Mouse (Mus musculus) heart, adult 2 months (tissue): ENCODE results near the gene Abcc8. TPM values are rescaled to one million over a fixed set of nuclear protein-coding genes. Genes with fewer than 3 reads are reported as not detected.
A peak's percentile ranks its signal among the peaks of the same experiment; 100 is the strongest.
"Not testable (repeated sequence)": the region's sequence is repeated elsewhere in the genome, so short reads cannot be mapped to it uniquely, and the experiment has no call there.

Experiments
- DNase-seq, 2 experiments: peaks; one replicate each; pipeline ENCODE4 v3.0.0; 2021
- H3K27ac ChIP-seq: fragments of 200-600 bp; 2 replicates; pipeline ENCODE4 v1.8.1; 2022
- H3K27me3 ChIP-seq: fragments of 200-500 bp; 2 replicates; pipeline ENCODE4 v1.6.1; 2012; ENCODE audit warnings: mild to moderate bottlenecking, low read length, inconsistent platforms, mixed read lengths; ENCODE audit not compliant: control insufficient read depth, insufficient read depth
- H3K36me3 ChIP-seq: fragments of 200-500 bp; 2 replicates; pipeline ENCODE4 v1.6.1; 2012; ENCODE audit warnings: low read length, inconsistent platforms; ENCODE audit not compliant: control insufficient read depth, insufficient read depth
- H3K4me1 ChIP-seq: fragments of 200-500 bp; 2 replicates; pipeline ENCODE4 v1.6.1; 2011; ENCODE audit warnings: low read length; ENCODE audit not compliant: control insufficient read depth, insufficient read depth
- H3K4me3 ChIP-seq: fragments of 200-600 bp; 2 replicates; pipeline ENCODE4 v1.8.1; 2022
- H3K79me2 ChIP-seq: fragments of 200-500 bp; replicated peaks from 2 replicates; pipeline ENCODE4 v1.6.1; 2012; ENCODE audit warnings: mild to moderate bottlenecking, inconsistent platforms, low read length, moderate library complexity, mixed read lengths; ENCODE audit not compliant: control insufficient read depth, insufficient read depth
- H3K9ac ChIP-seq: fragments of 200-500 bp; 2 replicates; pipeline ENCODE4 v1.6.1; 2012; ENCODE audit warnings: low read depth, mild to moderate bottlenecking, control low read depth, inconsistent platforms, low read length, mixed read lengths
- CTCF ChIP-seq: fragments of 200-600 bp; IDR thresholded peaks from 2 replicates; pipeline ENCODE4 v1.8.1; 2022; ENCODE audit warnings: antibody characterized with exemption, mild to moderate bottlenecking, moderate library complexity
- EP300 ChIP-seq: fragments of 200-500 bp; IDR thresholded peaks from 2 replicates; pipeline ENCODE4 v1.6.1; 2011; ENCODE audit warnings: low read depth, low read length, control low read depth; ENCODE audit not compliant: insufficient read depth
- POLR2A ChIP-seq: fragments of 200-500 bp; IDR thresholded peaks from 2 replicates; pipeline ENCODE4 v1.6.1; 2011; ENCODE audit warnings: mild to moderate bottlenecking, low read depth, low read length, control low read depth; ENCODE audit not compliant: insufficient read depth
- WGBS: fragments of 180-500 bp; shearing (Covaris S2); methylation state at CpG from one replicate; pipeline ENCODE4 v1.1.7; 2018; 5-methylcytosine and 5-hydroxymethylcytosine counted together
- intact Hi-C: fragments of 180-260 bp; cut with DNase I; formaldehyde crosslinking; loops from one replicate; pipeline ENCODE4 v1.15.1; 2025
- polyA plus RNA-seq: library from polyadenylated mRNA; depleted of rRNA; stranded (reverse); fragments of >200 nt; gene quantifications from 2 replicates; pipeline ENCODE4 v1.2.3, GENCODE M21; 2012
- total RNA-seq, 2 experiments: library from RNA; stranded (reverse); gene quantifications; 2 replicates each; pipeline ENCODE4 v1.2.3; 2021

The Abcc8 gene
- total and polyA plus RNA-seq, 3 experiments, result 40.1 to 44.1 (median 42.5) TPM

DNA sequence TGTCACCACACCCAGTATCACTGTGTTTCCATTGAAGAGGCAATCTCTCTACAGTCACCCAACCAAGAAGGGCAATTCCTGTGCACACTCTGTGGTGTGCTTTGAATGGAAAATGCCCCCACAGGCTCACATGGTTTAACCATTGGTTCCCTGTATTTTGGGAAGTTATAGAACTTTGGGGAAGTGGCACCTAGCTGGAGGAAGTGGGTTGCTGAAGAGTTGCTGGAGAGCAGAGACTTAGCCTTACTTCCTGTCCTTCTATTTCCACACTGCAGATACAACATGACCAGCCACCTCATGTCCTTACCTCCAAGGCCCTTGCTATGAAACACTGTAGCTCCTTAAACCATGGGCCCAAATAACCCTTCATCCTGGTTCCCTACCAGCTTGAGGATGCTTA is 4.4 kb upstream of the Abcc8 start:
- H3K36me3 ChIP-seq, result no peaks in the 10 kb centered on the region
- no peak overlapping the region for H3K27ac ChIP-seq
- no peak overlapping the region for H3K9ac ChIP-seq
- intact Hi-C loops, result no loop called here
- no peaks in the 10 kb centered on the region for H3K27me3 ChIP-seq
- DNase-seq, result no peak
- no peak overlapping the region for H3K4me3 ChIP-seq
- no peaks in the 10 kb centered on the region for H3K4me1 ChIP-seq
- TF ChIP-seq EP300 (no peak), POLR2A (no peak), CTCF (no peak)
- no peaks in the 10 kb centered on the region for H3K79me2 ChIP-seq

DNA sequence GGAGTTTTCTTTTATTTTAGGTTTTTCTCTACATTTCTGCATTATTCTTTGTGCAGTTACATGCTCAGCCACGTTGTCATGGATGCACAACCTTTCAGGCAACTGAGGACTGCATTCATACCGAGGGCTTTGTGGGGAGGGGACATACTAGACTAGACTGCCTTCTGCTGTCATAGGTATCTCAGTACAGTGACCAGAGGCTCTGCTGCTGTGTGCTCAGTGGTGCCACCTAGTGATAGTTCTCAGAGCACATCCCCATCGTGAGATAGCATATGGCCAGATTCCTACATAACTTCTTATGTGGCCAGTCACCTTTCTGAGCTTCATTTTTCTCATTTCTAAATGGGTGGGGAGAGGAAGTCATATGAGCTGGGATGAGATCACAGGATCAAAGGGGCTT is 1.8 kb upstream of the Abcc8 start:
- Histone ChIP-seq H3K4me3 (no peak overlapping the region), H3K9ac (no peak overlapping the region), H3K27me3 (no peaks in the 10 kb centered on the region), H3K36me3 (no peaks in the 10 kb centered on the region), H3K27ac (no peak overlapping the region), H3K4me1 (no peaks in the 10 kb centered on the region), H3K79me2 (no peaks in the 10 kb centered on the region)
- intact Hi-C loops, result loop anchor here (1.0 kb wide), 1 partner anchor 85 kb away; no protein-coding TSS in a partner anchor
- DNase-seq, result peak in 1 of 2 experiments; percentile 37
- 3% methylated on average over 3 of the region's 3 CpGs for WGBS
- peak; percentile 88 for TF ChIP-seq CTCF
- TF ChIP-seq POLR2A, result no peak
- 0 out of 2 replicates have a peak, but pooled peaks have one; percentile 19 for TF ChIP-seq EP300

DNA sequence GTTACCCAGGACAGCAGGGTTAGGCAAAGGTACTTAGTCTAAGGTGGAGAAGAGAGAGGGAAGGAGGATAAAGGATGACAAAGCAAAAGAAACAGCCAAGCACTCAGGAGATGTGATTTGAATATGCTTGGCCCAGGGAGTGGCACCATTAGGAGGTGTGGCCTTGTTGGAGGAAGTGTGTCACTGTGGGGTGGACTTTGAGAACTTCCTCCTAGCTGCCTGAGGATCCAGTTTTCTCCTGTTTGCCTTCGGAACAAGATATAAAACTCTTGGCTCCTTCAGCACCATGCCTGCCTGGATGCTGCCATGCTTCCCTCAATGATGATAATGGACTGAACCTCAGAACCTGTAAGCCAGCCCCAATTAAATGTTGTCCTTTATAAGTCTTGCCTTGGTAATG is 10.9 kb downstream of the Abcc8 start:
- H3K36me3 ChIP-seq, H3K27ac ChIP-seq, DNase-seq, H3K4me1 ChIP-seq, H3K27me3 ChIP-seq, H3K79me2 ChIP-seq, H3K9ac ChIP-seq, H3K4me3 ChIP-seq, intact Hi-C loops: not testable (repeated sequence)
- WGBS, result 69% methylated on average over 1 of the region's 1 CpGs

DNA sequence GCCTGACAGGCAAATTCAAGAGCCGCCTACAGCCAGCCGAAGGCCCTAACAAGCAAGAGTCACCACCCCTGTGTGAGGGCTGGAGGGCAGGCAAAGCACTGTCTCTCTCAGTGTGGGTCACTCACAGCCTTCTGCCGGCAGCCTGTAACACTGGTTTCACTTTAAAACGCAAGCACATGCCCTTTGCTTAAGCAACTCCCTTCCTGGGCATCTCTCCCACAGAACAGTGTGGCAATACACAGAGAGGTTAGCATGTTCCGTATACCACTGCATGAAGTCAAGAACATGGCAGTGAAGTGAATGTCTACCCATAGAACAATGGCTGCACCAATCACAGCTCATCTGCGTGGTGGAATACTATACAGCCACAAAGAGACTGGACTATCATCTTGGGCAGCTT is 11.4 kb downstream of the Abcc8 start:
- intact Hi-C loops, result no loop called here
- Histone ChIP-seq H3K79me2 (no peaks in the 10 kb centered on the region), H3K4me1 (no peaks in the 10 kb centered on the region), H3K9ac (no peak overlapping the region), H3K27ac (no peak overlapping the region), H3K36me3 (no peaks in the 10 kb centered on the region), H3K27me3 (no peaks in the 10 kb centered on the region), H3K4me3 (no peak overlapping the region)
- DNase-seq, result no peak
- WGBS, result 90% methylated on average over 6 of the region's 6 CpGs
- TF ChIP-seq CTCF (no peak), POLR2A (no peak), EP300 (no peak)

DNA sequence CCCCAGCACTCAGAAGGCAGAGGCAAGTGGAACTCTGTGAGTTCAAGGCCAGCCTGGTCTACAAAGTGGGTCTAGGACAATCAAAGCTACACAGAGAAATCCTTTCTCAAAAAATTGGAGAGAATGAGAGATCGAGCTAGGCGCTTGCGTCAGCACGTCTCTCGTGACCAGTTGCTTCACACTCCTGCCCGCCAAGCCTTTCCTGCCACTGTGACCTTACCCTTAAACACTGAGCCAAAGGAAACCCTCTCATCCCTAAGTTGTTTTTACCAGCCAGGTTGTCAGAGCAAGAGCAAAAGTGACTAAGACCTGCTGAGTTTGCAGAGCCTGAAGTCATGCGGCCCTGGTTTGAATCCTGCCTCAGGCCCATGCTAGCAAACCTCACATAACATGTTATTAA is 11.9 kb downstream of the Abcc8 start:
- no peak for DNase-seq
- H3K79me2 ChIP-seq, result no peaks in the 10 kb centered on the region
- H3K9ac ChIP-seq, result no peak overlapping the region
- no peaks in the 10 kb centered on the region for H3K36me3 ChIP-seq
- no peak overlapping the region for H3K27ac ChIP-seq
- intact Hi-C loops, result no loop called here
- 89% methylated on average over 7 of the region's 7 CpGs for WGBS
- H3K27me3 ChIP-seq, result no peaks in the 10 kb centered on the region
- no peaks in the 10 kb centered on the region; the same call in 1 of the 2 replicates for H3K4me1 ChIP-seq
- TF ChIP-seq CTCF (no peak), EP300 (no peak), POLR2A (no peak)
- no peak overlapping the region for H3K4me3 ChIP-seq

DNA sequence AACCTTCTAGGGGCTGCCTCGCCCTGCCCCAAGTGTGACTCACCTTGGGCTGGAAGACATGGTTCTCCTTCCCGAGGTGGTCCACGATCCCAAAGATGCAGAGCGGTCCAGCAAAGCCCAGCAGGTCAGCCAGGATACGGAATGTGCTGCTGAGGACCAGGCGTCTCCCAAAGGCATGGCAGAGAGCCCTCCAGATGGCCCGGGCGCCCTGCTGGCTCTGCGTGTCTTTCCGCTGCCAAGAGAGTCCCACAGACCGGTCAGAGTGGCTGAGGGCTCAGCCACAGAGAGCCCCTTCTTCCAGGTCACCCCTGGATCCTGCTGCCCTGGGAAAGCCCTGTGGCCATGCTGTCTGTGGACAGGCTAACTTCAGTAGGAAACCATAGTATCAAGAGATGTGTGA is 14.0 kb downstream of the Abcc8 start:
- no peak overlapping the region for H3K9ac ChIP-seq
- 89% methylated on average over 11 of the region's 11 CpGs for WGBS

More for the DNA sequence above, 14.0 kb downstream of the Abcc8 start:
- Histone ChIP-seq H3K4me3 (no peak overlapping the region), H3K4me1 (peaks cover 1% of the 10 kb centered on the region; the same call in 1 of the 2 replicates), H3K27me3 (no peaks in the 10 kb centered on the region), H3K27ac (no peak overlapping the region), H3K79me2 (no peaks in the 10 kb centered on the region), H3K36me3 (no peaks in the 10 kb centered on the region)
- no peak for DNase-seq
- TF ChIP-seq EP300, result no peak
- TF ChIP-seq POLR2A, result no peak
- no peak for TF ChIP-seq CTCF
- intact Hi-C loops, result no loop called here
